Mouse (Mus musculus) left cerebral cortex, adult 9 months (tissue): ENCODE data around the gene Hdac8.

ENCODE experiments used
- DNase-seq, 2 experiments: peaks; one replicate each; pipeline ENCODE4 v3.0.0; 2022; ENCODE audit warnings: low spot score in 2 of 2

Hdac8 gene

GRCm38 (mm10) chrX:102504644-102505481 is at the start of gene Hdac8:
Gene Hdac8 (minus strand): TSS chrX:102505359.
- peak; percentile 10 to 40 for DNase-seq

DNA sequence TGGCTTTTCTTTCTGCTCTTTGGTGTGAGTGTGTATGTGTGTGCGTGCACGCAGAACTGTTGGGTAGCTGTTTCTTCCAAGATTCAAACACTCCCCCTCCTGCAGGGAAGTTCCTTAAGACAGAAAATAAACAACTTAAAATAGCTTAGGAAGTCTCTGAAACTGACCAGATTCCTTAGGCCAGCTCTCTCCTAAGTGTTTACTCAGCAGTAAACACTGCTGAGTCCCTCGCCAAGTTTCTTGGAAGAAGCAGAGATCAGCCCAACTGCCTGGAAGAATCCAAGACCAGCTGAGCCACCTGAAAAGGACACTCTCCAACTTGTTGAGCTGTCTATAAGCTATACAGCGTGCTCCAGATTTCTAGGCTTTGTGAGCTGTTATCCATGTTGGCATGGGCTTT is 4.0 kb upstream of the Hdac8 start:
- no peak for DNase-seq

DNA sequence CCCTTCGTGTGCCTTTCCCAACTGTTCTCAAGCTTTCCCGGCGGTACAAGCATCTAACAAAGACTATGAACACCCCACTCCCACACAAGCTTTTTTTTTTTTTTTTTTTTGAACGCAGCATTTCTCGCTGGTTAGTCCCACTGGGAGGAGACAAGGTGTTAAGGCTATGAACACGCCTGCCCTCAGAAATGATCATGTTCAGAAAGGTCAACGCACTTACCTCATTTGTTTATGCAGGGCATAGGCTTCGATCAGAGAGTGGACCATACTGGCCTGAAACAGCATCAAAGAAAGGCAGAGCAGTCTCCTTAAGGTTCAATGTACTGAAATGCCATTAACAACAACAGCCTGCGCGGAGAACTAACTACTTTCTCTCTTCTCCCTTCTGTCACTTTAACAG is 980 bp downstream of the Hdac8 start:
- DNase-seq = no peak

DNA sequence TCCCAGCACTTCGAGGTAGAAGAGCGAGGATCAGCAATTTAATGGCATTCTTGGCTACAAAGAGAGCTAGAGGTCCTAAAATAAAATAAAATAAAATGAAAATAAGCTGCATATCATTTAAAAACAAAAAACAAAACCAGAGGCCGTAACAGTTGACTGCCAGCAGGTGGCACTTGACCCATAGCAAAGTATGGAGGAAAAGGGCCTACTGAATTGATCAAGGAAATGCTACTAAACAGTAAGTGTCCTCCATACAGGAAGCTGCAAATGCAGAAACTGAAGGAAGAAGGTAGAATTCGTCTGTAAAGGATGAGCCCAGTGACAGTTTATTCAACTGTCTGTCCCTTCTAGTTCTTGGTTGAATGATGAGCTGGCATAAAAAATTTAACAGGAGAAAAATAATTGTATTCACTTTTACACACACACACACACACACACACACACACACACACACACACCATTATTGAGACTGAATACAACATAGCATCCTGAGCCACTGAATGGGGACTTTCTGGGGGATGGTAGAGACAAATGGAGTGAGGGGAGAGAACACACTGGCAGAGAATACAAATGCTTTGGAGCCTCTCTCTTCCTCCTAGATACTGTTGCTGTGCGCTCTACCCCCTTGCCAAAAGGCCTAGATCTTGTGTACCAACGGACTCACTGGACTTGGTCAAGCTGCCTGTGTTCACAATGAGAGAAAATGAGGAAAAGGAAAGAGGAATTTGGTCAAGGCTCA is 11.0 kb downstream of the Hdac8 start:
- DNase-seq = no peak

- DNase-seq = no peak
Observed at GRCm38 (mm10) chrX:102485575-102485974, 19.6 kb downstream of the Hdac8 start.

GRCm38 (mm10) chrX:102479665-102480064 is 25.5 kb downstream of the Hdac8 start:
- no peak for DNase-seq

GRCm38 (mm10) chrX:102478965-102479364 is 26.2 kb downstream of the Hdac8 start:
- peak in 1 of 2 experiments; percentile 58 for DNase-seq

DNA sequence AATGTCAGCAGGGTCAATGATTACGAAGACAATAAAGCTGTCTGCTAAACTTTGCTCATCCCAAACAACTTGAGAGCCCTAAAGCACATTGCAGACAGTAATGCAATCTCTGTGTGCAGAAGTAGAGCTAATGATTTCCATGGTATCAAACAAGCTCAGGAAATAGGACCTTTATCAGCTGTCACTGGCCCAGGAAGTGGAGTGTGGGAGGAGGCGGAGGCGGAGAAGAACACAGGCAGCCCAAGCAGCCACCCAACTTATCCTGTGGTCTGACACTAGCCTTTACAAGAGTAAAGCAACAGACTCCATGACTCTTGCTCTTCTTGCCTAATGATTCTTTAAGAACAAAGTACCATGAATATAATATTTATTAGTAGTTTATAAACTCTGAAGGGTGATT is 26.7 kb downstream of the Hdac8 start:
- no peak for DNase-seq

GRCm38 (mm10) chrX:102476784-102477183 is 28.4 kb downstream of the Hdac8 start:
- peak in 1 of 2 experiments; percentile 86 for DNase-seq

DNA sequence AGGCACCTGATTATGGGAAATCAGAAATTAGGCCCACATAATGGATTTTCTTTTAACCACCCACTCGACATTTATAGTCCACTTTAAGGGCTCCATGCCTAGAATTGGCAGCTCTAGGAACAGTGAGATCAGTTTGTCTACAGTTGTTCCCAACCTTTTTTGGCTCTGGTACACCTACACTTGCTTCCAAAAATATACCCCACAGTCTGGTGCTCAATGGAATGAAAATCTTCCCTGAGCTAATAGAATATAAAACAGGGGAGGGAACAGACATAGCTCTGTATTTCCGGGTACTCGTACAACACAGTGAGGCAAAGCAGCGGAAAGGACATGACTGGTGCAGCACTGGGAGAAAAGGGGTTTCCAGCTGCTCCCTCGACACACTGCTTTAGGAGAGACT is 29.6 kb downstream of the Hdac8 start:
- peak; percentile 16 to 25 for DNase-seq

- no peak for DNase-seq
Observed at GRCm38 (mm10) chrX:102418343-102419127, 86.6 kb downstream of the Hdac8 start.

DNA sequence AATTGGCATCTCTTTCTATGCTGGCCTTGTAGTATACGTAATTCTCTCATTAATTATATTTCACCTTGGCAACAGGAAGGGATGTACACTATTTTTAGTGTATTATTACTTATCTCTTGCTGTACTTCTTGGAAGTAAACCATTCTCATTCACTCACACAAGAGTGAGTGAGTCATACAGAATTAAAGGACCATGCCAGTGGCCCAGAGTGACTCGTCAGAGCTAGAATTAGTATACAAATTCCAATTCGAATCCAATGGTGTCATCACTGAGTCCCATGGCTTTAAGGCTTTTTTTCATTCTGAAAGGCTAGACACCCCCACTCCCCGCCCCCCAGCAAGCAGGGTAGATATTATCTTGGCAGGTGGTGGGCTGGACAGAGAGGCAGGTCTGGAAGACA is 88.2 kb downstream of the Hdac8 start:
- DNase-seq = no peak

DNA sequence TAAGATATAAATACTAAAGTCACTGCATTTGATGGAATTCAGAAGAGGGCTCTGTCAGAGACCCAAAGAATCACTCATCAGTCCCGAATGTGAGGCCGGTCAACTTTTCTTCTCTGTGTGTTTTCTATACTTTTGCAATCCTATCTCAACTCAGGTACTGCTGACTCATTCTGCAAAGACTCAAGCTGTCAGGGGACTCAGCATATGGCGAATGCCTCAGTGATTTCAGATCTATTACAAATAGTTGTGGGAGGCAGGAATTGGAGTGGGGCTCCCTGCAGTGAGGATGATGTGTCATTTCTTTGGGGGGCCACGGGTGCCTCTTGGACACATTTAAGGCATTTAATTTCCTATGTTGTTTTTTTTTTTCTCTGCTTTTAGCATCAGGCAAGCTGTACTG is 88.8 kb downstream of the Hdac8 start:
- peak in 1 of 2 experiments; percentile 17 for DNase-seq

GRCm38 (mm10) chrX:102384765-102385164 is 120.4 kb downstream of the Hdac8 start:
- no peak for DNase-seq

- DNase-seq = no peak
Observed at GRCm38 (mm10) chrX:102383151-102383550, 122.0 kb downstream of the Hdac8 start.

DNA sequence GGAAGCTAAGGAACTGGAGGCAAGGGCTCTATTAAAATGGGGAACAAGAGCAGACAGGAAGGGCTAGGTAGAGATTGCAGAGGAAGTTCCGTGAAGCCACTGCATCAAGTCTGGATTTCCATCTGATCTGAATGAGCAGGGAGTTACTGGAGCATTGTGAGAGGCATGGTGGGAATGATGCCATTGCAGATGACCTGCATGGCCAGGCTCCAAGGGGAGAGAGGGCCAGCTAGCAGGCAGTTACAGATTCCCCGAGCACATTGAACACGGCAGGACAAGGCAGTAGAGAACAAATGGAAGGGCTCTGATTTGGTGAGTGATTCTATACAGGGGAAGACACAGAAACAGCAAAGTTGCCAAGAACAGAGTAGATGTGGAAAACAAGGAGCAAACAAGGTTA is 138.6 kb downstream of the Hdac8 start:
- no peak for DNase-seq

DNA sequence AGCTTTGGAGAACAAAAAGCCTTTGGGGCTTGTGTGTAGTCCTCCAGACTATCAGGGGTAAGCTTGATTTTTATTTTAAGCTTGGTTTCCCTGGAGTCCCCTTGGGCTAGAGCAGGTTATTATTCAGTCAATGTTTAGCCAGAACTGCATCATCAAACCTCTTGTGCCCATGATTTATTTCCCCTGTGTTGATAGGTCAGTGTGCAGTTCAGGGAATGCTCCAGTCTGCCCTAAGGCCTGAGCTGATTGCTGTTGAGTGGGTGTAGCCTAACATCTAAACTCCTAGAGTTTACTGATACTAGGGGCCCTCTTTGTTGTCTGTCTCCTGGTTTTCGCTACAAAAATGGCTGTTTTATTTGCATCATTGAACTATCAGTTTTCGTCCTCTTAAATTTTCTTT is 142.9 kb downstream of the Hdac8 start:
- DNase-seq = no peak

- DNase-seq = peak in 1 of 2 experiments; percentile 24
Observed at GRCm38 (mm10) chrX:102353412-102353811, 151.7 kb downstream of the Hdac8 start.

DNA sequence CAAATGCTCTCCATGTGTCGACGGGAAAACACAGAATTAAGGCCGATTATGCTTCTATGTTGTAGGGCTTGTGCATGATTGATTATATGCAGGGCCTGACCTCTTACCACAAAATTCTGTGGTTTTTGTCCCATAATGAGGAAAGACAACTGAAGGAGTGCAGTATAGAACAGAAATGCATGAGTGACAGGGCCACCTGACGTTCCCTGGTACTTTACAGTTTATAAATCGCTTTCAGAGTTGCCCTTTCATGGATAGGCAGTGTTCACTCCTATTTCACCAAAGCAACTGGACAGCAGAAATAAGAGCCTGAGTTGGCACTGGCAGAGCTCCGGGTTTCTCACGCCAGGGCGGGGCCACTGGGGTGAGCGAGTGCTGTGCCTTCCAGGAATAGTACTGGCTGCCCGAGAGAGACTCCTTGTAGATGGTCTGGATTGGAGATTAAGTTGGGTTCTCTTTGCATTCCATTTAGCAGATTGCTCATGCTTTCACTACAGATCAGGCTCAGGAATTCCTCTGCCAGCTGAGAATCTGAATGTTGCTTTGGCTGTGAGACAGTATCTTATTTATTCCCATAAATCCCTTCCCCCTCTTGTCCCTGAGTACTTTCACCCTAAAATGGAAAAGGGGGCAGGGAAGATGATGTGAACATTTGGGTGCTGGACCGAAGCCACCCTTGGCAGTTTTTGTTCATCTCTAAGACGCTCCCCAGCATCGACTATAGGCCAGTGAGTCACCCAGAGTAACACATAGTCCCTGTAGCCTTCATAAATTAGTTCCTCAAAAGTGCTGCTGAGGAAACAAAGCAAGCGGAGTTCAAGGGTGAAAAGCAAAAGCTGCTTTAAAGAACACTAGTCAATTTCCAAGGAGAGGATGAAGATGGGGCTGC is 155.1 kb downstream of the Hdac8 start:
- DNase-seq = no peak

- DNase-seq = no peak
Observed at GRCm38 (mm10) chrX:102348886-102349486, 156.2 kb downstream of the Hdac8 start.

- DNase-seq = peak in 1 of 2 experiments; percentile 6
Observed at GRCm38 (mm10) chrX:102341688-102342087, 163.5 kb downstream of the Hdac8 start.
